Mouse (Mus musculus): Measurements from ENCODE around the gene Zdhhc1.

Gene Zdhhc1

DNA sequence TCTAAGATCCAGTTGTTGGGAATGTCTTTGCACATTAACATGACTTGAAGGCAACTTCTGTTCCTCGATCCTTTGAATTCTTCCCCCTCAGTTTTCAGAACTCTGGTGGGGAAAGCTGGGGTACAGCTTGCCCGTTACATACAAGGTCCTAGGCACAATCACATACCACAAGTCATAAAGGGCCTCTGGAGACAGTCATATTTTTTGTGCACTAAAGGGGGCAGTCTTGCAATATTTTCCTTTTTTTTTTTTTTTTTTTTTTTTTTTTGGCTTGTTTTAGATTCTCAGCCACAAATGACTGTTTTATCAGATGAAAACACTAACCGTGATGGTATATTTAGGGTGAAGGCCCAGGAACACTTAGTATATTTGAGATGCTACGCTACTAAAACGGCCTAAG lies 43.4 kb downstream of the Zdhhc1 start:
- Histone ChIP-seq H3K27me3 (ENCODE audit: insufficient read depth, low read length) (peaks cover 8% of the 10 kb centered on the region), H3K36me3 (ENCODE audit: insufficient read depth, low read length) (no peaks in the 10 kb centered on the region), H3K4me3 (replicated peaks; ENCODE audit: low read length) (no peak overlapping the region), H3K9me3 (ENCODE audit: low read length) (peaks cover 6% of the 10 kb centered on the region), H3K4me1 (replicated peaks; ENCODE audit: low read depth, low read length) (peaks cover 18% of the 10 kb centered on the region)
- no peak for TF ChIP-seq POU5F1 (IDR thresholded peaks at IDR 0.05; ENCODE audit: borderline replicate concordance, low read length)
- TF ChIP-seq NANOG (IDR thresholded peaks at IDR 0.05; ENCODE audit: borderline replicate concordance, low read length): no peak
- no peak for TF ChIP-seq CTCF (conservative IDR thresholded peaks at IDR 0.05; ENCODE audit: low read length)

DNA sequence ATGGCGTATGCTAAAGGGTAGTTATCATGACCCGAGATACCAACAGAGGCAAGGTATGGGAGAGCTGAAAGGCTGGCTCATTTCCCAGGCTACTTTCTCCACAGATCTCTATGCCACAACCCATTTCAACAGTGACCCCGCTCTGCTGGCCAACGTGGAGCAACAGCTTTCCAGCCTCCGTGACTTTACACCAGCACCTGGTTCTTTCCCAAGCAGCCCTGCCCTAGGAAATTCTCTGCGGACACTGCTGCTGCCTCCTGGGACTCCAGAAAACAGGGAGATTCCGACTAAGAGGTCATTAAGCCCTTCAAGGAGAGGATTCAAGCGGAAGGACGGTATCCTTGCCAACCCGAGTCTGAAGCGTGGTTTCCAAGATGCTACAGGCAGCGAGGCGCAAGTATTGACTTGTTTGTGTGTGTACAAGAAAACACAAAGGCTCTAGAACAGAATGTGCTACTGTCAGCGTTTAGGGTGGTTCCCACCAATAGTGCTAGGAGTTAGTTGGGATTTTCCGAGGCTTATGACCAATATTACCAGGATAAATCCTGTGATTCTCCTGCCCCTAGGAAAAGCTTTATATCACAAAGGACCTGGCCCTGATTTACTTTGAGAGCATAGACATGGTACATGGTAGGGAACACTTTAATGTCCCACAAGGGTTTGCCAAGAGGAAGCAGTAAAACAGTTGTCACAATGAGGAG lies 44.6 kb downstream of the Zdhhc1 start:
- TF ChIP-seq NANOG (IDR thresholded peaks at IDR 0.05; ENCODE audit: borderline replicate concordance, low read length) (no peak), POU5F1 (IDR thresholded peaks at IDR 0.05; ENCODE audit: borderline replicate concordance, low read length) (no peak), CTCF (conservative IDR thresholded peaks at IDR 0.05; ENCODE audit: low read length) (no peak)
- Histone ChIP-seq H3K27me3 (ENCODE audit: insufficient read depth, low read length) (peaks cover 8% of the 10 kb centered on the region), H3K4me3 (replicated peaks; ENCODE audit: low read length) (no peak overlapping the region), H3K36me3 (ENCODE audit: insufficient read depth, low read length) (no peaks in the 10 kb centered on the region), H3K9me3 (ENCODE audit: low read length) (peaks cover 6% of the 10 kb centered on the region), H3K4me1 (replicated peaks; ENCODE audit: low read depth, low read length) (peaks cover 7% of the 10 kb centered on the region)

DNA sequence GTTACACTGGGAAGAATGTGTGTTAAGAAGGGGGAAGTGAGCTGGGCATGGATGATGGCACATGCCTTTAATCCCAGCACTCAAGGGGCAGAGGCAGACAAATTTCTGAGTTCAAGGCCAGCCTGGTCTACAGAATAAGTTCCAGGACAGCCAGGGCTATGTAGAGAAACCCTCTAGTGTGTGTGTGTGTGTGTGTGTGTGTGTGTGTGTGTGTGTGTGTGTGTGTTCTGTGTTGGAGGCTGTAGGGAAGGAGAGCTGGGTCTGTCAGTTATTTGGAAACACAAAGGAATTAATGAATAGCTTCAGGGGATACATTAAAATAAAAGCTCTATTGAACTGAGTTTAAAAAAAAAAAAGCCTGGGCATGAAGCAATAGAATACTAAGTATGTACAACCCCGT lies 45.7 kb downstream of the Zdhhc1 start:
- H3K27me3 ChIP-seq (ENCODE audit: insufficient read depth, low read length): peaks cover 8% of the 10 kb centered on the region
- H3K36me3 ChIP-seq (ENCODE audit: insufficient read depth, low read length): no peaks in the 10 kb centered on the region
- H3K4me3 ChIP-seq (replicated peaks; ENCODE audit: low read length): no peak overlapping the region
- no peak for TF ChIP-seq CTCF (conservative IDR thresholded peaks at IDR 0.05; ENCODE audit: low read length)
- TF ChIP-seq NANOG (IDR thresholded peaks at IDR 0.05; ENCODE audit: borderline replicate concordance, low read length): no peak
- no peak for TF ChIP-seq POU5F1 (IDR thresholded peaks at IDR 0.05; ENCODE audit: borderline replicate concordance, low read length)
- peaks cover 6% of the 10 kb centered on the region for H3K9me3 ChIP-seq (ENCODE audit: low read length)
- peaks cover 10% of the 10 kb centered on the region for H3K4me1 ChIP-seq (replicated peaks; ENCODE audit: low read depth, low read length)

DNA sequence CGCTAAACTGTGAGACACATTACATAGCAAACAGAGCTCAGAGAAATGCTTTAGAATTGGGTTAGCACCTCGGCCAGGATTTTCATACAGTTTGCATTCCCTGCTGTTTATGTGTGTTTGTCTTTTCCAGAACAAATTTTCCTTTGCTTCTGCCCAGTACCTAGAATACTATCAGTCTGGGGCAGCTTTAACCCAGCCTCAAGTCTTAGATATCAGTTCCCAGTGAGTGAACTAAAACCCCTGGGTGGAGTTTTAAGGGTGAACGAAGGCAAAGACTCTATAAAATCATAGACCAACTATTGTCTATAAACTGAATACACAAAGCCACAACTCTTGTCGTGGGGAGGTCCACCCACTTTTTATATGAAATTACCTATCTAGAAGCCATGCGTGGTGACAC lies 48.1 kb downstream of the Zdhhc1 start:
- no peak for TF ChIP-seq POU5F1 (IDR thresholded peaks at IDR 0.05; ENCODE audit: borderline replicate concordance, low read length)
- TF ChIP-seq CTCF (conservative IDR thresholded peaks at IDR 0.05; ENCODE audit: low read length): no peak
- TF ChIP-seq NANOG (IDR thresholded peaks at IDR 0.05; ENCODE audit: borderline replicate concordance, low read length): no peak
- Histone ChIP-seq H3K27me3 (ENCODE audit: insufficient read depth, low read length) (peaks cover 12% of the 10 kb centered on the region), H3K4me1 (replicated peaks; ENCODE audit: low read depth, low read length) (peaks cover 19% of the 10 kb centered on the region), H3K9me3 (ENCODE audit: low read length) (peaks cover 6% of the 10 kb centered on the region), H3K4me3 (replicated peaks; ENCODE audit: low read length) (no peak overlapping the region), H3K36me3 (ENCODE audit: insufficient read depth, low read length) (no peaks in the 10 kb centered on the region)

DNA sequence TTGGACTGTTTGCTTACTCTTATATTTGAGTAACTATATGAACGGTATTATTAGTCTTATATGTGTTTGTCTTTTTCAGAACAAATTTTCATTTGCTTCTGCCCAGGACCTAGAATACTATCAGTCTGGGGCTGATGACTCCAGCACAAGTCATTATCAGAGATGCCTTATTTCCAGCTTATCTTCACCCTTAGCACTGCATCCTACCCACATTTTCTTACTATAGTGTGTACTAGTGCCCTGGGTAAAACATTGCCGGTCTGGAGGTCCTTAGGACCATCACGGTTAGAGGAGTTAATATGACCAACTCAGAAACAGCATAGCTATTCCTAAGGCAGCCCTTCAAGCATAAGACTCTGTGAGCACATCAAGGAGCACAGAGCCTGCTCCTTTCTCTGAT lies 48.5 kb downstream of the Zdhhc1 start:
- Histone ChIP-seq H3K4me3 (replicated peaks; ENCODE audit: low read length) (no peak overlapping the region), H3K36me3 (ENCODE audit: insufficient read depth, low read length) (no peaks in the 10 kb centered on the region), H3K27me3 (ENCODE audit: insufficient read depth, low read length) (peaks cover 13% of the 10 kb centered on the region), H3K9me3 (ENCODE audit: low read length) (peaks cover 6% of the 10 kb centered on the region), H3K4me1 (replicated peaks; ENCODE audit: low read depth, low read length) (peaks cover 19% of the 10 kb centered on the region)
- no peak for TF ChIP-seq NANOG (IDR thresholded peaks at IDR 0.05; ENCODE audit: borderline replicate concordance, low read length)
- no peak for TF ChIP-seq POU5F1 (IDR thresholded peaks at IDR 0.05; ENCODE audit: borderline replicate concordance, low read length)
- TF ChIP-seq CTCF (conservative IDR thresholded peaks at IDR 0.05; ENCODE audit: low read length): no peak

DNA sequence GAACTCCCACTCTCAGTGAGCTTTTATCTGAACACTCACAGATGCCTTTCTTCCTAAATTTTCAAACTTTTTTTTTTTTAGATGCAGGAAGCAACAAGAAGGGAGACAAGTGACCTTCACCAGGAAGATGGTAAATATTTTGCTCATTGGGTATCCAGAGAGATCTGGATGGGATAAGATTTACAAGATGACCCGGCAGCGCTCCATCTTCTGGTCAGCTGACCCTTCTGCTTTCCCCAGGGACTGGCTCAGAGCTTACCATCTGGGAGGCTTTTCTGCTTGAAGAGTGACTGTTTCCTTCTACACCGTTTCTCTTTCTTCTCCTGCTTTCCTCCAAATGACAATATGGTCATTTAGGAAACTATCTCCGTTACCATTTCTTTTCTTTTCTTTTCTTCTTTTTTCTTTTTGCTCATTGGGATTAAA lies 50.6 kb downstream of the Zdhhc1 start:
- H3K4me1 ChIP-seq (replicated peaks; ENCODE audit: low read depth, low read length): peaks cover 23% of the 10 kb centered on the region
- no peak for TF ChIP-seq NANOG (IDR thresholded peaks at IDR 0.05; ENCODE audit: borderline replicate concordance, low read length)
- TF ChIP-seq CTCF (conservative IDR thresholded peaks at IDR 0.05; ENCODE audit: low read length): no peak
- no peak for TF ChIP-seq POU5F1 (IDR thresholded peaks at IDR 0.05; ENCODE audit: borderline replicate concordance, low read length)
- peaks cover 10% of the 10 kb centered on the region for H3K27me3 ChIP-seq (ENCODE audit: insufficient read depth, low read length)
- no peaks in the 10 kb centered on the region for H3K36me3 ChIP-seq (ENCODE audit: insufficient read depth, low read length)
- no peak overlapping the region for H3K4me3 ChIP-seq (replicated peaks; ENCODE audit: low read length)
- H3K9me3 ChIP-seq (ENCODE audit: low read length): peaks cover 6% of the 10 kb centered on the region

DNA sequence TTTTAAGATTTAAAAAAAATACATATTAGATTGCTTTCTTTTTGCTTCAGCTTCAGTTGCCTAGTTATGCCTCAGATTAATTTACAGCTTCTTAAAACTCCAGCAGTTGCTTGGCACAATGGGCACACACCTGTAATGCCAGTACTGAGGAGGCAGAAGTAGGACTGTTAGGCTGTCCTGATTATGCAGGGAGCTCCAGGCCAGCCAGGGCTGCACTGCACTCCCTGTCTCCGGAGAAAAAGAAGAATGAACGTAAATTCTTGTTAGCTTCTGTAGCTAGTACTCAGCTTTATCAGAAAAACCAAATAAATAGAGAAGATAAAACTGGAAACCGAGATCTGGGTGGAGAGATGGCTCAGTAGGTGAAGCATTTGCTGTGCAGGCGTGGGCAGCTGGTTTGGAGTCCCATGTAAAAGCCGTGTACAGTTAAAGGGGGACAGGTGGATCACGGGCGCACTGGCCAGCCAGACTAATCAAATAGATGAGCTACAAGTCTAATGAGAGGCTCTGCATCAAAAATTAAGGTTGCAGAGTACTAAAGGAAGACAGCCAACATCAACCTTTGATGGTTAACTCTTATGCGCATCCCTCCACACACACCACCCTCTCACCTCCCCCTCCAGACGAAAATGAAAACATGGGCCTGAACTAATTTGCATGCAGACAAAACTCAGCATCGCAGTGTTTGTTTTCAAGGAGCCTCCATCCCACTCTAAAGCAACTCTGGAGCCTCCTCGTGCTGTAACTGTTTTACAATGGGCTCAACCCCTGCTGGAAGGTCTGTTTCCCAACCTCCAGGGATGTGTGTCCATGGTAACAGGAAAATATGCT lies 51.2 kb downstream of the Zdhhc1 start:
- Histone ChIP-seq H3K9me3 (ENCODE audit: low read length) (peaks cover 6% of the 10 kb centered on the region), H3K36me3 (ENCODE audit: insufficient read depth, low read length) (no peaks in the 10 kb centered on the region), H3K4me1 (replicated peaks; ENCODE audit: low read depth, low read length) (peaks cover 23% of the 10 kb centered on the region), H3K4me3 (replicated peaks; ENCODE audit: low read length) (no peak overlapping the region), H3K27me3 (ENCODE audit: insufficient read depth, low read length) (peaks cover 10% of the 10 kb centered on the region)
- no peak for TF ChIP-seq CTCF (conservative IDR thresholded peaks at IDR 0.05; ENCODE audit: low read length)
- no peak; the same call in 1 of the 2 replicates for TF ChIP-seq POU5F1 (IDR thresholded peaks at IDR 0.05; ENCODE audit: borderline replicate concordance, low read length)
- TF ChIP-seq NANOG (IDR thresholded peaks at IDR 0.05; ENCODE audit: borderline replicate concordance, low read length): no peak

DNA sequence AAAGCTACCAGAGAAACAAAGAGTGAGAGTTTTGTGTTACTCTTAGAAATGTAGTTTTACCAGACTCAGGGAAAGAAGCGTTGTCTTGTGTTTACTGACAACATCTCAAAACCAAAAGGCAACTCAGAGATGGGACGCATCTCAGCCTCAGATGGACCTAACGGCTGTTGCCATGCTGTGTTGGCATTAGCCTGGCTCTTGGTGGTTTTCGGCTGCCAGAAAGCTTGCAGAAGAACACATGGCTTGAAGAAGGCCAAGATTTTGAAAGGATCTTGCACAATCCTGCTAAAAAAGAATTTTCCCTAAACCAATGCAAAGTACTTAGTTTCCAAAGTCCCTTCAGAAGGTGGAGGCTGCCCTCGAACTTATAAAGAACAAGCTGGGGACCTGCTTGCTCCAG lies 54.0 kb downstream of the Zdhhc1 start:
- peaks cover 23% of the 10 kb centered on the region for H3K4me1 ChIP-seq (replicated peaks; ENCODE audit: low read depth, low read length)
- H3K9me3 ChIP-seq (ENCODE audit: low read length): no peaks in the 10 kb centered on the region
- H3K4me3 ChIP-seq (replicated peaks; ENCODE audit: low read length): no peak overlapping the region

More for the DNA sequence above, 54.0 kb downstream of the Zdhhc1 start:
- Histone ChIP-seq H3K27me3 (ENCODE audit: insufficient read depth, low read length) (0 out of 2 replicates have a peak, but pooled peaks cover 8% of the 10 kb centered on the region), H3K36me3 (ENCODE audit: insufficient read depth, low read length) (no peaks in the 10 kb centered on the region)
- no peak for TF ChIP-seq NANOG (IDR thresholded peaks at IDR 0.05; ENCODE audit: borderline replicate concordance, low read length)
- no peak for TF ChIP-seq CTCF (conservative IDR thresholded peaks at IDR 0.05; ENCODE audit: low read length)
- TF ChIP-seq POU5F1 (IDR thresholded peaks at IDR 0.05; ENCODE audit: borderline replicate concordance, low read length): no peak

Measured in E14TG2a.4 (cell line).